Mouse (Mus musculus) ES-E14 (cell line): ENCODE data around the gene Ccdc30. TPM values are rescaled to one million over a fixed set of nuclear protein-coding genes. Genes with fewer than 3 reads are reported as not detected.

Source experiments
- DNase-seq: peaks from one replicate; pipeline ENCODE4 v3.0.0-alpha.2; 2013; ENCODE audit warnings: low read depth, low spot score
- H3K27ac ChIP-seq: 2 replicates; pipeline ENCODE4 v1.5.1; 2012; ENCODE audit warnings: low read depth, mild to moderate bottlenecking, low read length, moderate library complexity, mixed read lengths; ENCODE audit not compliant: poor library complexity, insufficient read depth, severe bottlenecking
- H3K36me3 ChIP-seq: 2 replicates; pipeline ENCODE4 v1.6.1; 2012; ENCODE audit warnings: mild to moderate bottlenecking, low read length, moderate library complexity, mixed read lengths; ENCODE audit not compliant: control insufficient read depth, poor library complexity, insufficient read depth, severe bottlenecking
- H3K4me1 ChIP-seq, 2 experiments: fragments of 150-350 bp in 1 of 2; sonication (generic) in 1 of 2; 2 replicates each; pipeline ENCODE4 v1.6.1; 2012; ENCODE audit warnings: low read length in 2 of 2, mild to moderate bottlenecking in 1 of 2, mixed read lengths in 1 of 2; ENCODE audit not compliant: control insufficient read depth in 2 of 2, insufficient read depth in 2 of 2, poor library complexity in 1 of 2
- H3K4me3 ChIP-seq, 2 experiments: fragments of 150-350 bp in 1 of 2; sonication (generic) in 1 of 2; 2 replicates each; pipeline ENCODE4 v1.5.1; 2012; ENCODE audit warnings: low read length in 2 of 2, low read depth in 1 of 2, mild to moderate bottlenecking in 1 of 2, mixed read lengths in 1 of 2; ENCODE audit not compliant: insufficient read depth in 1 of 2, poor library complexity in 1 of 2, severe bottlenecking in 1 of 2
- H3K9ac ChIP-seq: 2 replicates; pipeline ENCODE4 v1.6.1; 2012; ENCODE audit warnings: low read depth, mild to moderate bottlenecking, low read length, mixed read lengths; ENCODE audit not compliant: poor library complexity, insufficient read depth, severe bottlenecking
- H3K9me3 ChIP-seq: fragments of 150-350 bp; sonication (generic); 2 replicates; pipeline ENCODE4 v1.6.1; 2012; ENCODE audit warnings: low read depth, mild to moderate bottlenecking, low read length; ENCODE audit not compliant: control insufficient read depth, insufficient read depth
- CHD2 ChIP-seq: IDR thresholded peaks from 2 replicates; pipeline ENCODE4 v1.6.1; 2014; ENCODE audit warnings: mild to moderate bottlenecking, low read depth, low read length, inconsistent platforms
- HCFC1 ChIP-seq: IDR thresholded peaks from 2 replicates; pipeline ENCODE4 v1.6.1; 2012; ENCODE audit warnings: low read length, inconsistent platforms, borderline replicate concordance; ENCODE audit not compliant: insufficient read depth
- MAFK ChIP-seq: IDR thresholded peaks from 2 replicates; pipeline ENCODE4 v1.6.1; 2014; ENCODE audit warnings: mild to moderate bottlenecking, low read depth, low read length, inconsistent platforms; ENCODE audit not compliant: insufficient read depth
- ZC3H11A ChIP-seq: IDR thresholded peaks from 2 replicates; pipeline ENCODE4 v1.6.1; 2012; ENCODE audit warnings: low read depth, mild to moderate bottlenecking, inconsistent platforms, low read length, borderline replicate concordance
- ZNF384 ChIP-seq: IDR thresholded peaks from 2 replicates; pipeline ENCODE4 v1.6.1; 2012; ENCODE audit warnings: low read depth, low read length, inconsistent platforms
- in situ Hi-C, 2 experiments: fragments of 600-800 bp; cut with MboI; formaldehyde crosslinking; loops; one replicate each; pipeline ENCODE4 v1.15.1; 2025; ENCODE audit warnings: low sequenced_read_pairs in 2 of 2, inconsistent platforms in 1 of 2; ENCODE audit not compliant: unreplicated experiment in 2 of 2
- total RNA-seq: library from RNA; depleted of rRNA; stranded (reverse); fragments of 300-350 nt; gene quantifications from 2 replicates; pipeline ENCODE4 v1.2.3, GENCODE M21; 2012

Ccdc30 gene
- total RNA-seq, 1 experiment, result 2.7 TPM

DNA sequence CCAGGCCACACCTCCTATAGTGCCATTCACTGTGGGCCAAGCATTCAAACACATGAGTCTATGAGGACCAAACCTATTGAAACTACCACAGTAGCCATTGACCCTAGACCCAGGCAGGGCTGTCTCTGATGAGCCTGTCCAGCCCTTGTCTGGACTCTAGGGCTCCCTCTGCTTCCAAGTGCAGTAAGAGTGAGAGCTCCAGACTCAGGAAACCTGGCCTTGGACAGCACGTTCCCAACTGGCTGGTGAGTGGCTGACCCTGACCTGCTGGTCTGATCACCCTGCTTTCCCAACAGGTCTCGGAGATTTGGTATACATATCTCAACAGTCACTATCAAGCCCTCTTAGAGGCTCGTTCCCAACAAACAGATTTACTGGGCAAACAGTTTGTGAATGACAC, 32.5 kb upstream of the Ccdc30 start:
- DNase-seq, result no peak
- H3K4me3 ChIP-seq, result no peak overlapping the region
- TF ChIP-seq MAFK (no peak), CHD2 (no peak), ZC3H11A (no peak), ZNF384 (no peak), HCFC1 (no peak)
- H3K4me1 ChIP-seq, result peaks cover 0 to 11% of the 10 kb centered on the region in 2 experiments; a peak in 1 of 4 replicates
- H3K9ac ChIP-seq, result no peak overlapping the region
- H3K36me3 ChIP-seq, result no peaks in the 10 kb centered on the region
- H3K27ac ChIP-seq, result no peak overlapping the region
- in situ Hi-C loops, result no loop called here
- H3K9me3 ChIP-seq, result no peaks in the 10 kb centered on the region

DNA sequence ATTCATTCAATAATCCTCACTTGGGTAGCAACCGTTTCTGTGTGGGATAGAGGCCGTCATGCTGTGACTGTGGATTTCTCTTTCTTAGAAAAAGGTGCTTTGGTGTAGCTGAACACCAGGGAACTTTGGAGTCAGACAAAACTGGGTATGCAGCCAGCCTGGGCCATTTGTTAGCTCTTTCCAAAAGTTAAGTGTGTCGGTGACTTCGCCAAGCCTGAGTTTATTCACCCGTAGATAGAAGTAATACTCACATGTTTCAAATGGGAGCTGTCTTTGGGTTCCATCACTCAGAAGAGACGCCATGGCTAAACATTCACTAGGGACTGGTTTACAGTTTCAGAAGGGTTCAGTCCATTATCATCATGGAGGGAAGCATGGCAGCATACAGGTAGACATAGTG, 31.9 kb upstream of the Ccdc30 start:
- no peak for DNase-seq
- in situ Hi-C loops, result no loop called here
- no peaks in the 10 kb centered on the region for H3K9me3 ChIP-seq
- no peaks in the 10 kb centered on the region for H3K36me3 ChIP-seq
- H3K4me1 ChIP-seq, result peaks cover under 1 to 13% of the 10 kb centered on the region in 2 experiments; a peak in 2 of 4 replicates
- TF ChIP-seq ZC3H11A (no peak), CHD2 (no peak), HCFC1 (no peak), MAFK (no peak), ZNF384 (no peak)
- H3K9ac ChIP-seq, result no peak overlapping the region
- H3K4me3 ChIP-seq, result no peak overlapping the region
- H3K27ac ChIP-seq, result no peak overlapping the region

DNA sequence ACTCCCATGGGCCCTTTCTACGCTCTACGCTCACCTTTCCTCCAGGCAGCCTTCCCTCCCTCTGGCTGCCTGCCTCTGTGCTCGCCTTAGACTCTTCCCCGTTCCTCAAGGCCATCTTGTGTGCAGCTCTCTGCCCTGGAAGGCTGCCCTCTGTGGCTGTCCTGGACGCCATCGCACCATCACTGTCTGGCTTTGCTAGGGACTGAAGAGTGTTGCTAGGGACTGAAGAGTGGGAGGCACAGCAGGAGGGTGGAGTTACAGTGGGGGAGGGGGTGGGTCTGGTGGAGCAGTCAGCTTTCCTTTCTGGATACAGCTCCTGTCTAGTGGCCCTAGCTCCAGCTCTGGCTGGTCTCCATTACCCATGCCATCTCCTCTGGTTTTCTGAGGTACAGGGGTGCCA, 27.2 kb upstream of the Ccdc30 start:
- peak overlapping the region; percentile 26; the same call in 1 of the 2 replicates for H3K27ac ChIP-seq
- H3K4me3 ChIP-seq, result peak overlapping the region; percentile 32 to 43; a peak in 3 of 4 replicates
- in situ Hi-C loops, result no loop called here
- peak; percentile 54 for DNase-seq
- H3K9me3 ChIP-seq, result no peaks in the 10 kb centered on the region
- peaks cover 3 to 16% of the 10 kb centered on the region in 2 experiments; a peak in 3 of 4 replicates for H3K4me1 ChIP-seq
- TF ChIP-seq HCFC1, result no peak
- TF ChIP-seq CHD2, result no peak
- no peak for TF ChIP-seq ZNF384
- TF ChIP-seq ZC3H11A, result no peak
- TF ChIP-seq MAFK, result no peak
- no peaks in the 10 kb centered on the region for H3K36me3 ChIP-seq
- H3K9ac ChIP-seq, result peak overlapping the region; percentile 48; the same call in 1 of the 2 replicates

DNA sequence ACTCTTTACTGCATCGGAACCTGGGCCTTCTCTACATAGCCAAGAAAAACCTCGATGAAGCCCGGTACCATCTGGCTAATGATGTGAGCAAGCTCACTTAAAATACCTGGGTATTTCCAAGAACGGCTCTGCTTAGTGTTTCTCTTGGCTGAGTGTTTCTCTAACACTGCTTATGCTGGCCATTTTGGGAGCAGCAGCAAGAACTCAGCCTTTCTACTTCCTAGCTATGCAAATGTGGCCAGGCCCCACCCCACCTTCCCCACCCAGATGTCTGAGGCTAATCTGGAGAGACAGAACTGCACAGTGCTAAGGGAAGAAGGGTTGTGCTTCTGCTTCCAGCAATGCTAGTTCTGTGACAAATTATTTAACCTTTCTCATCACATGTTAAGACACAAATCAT, 26.5 kb upstream of the Ccdc30 start:
- Histone ChIP-seq H3K36me3 (no peaks in the 10 kb centered on the region), H3K4me3 (no peak overlapping the region), H3K9me3 (no peaks in the 10 kb centered on the region), H3K9ac (no peak overlapping the region; the same call in 1 of the 2 replicates), H3K4me1 (peaks cover 3 to 16% of the 10 kb centered on the region in 2 experiments; a peak in 3 of 4 replicates), H3K27ac (no peak overlapping the region)
- DNase-seq, result peak; percentile 24
- in situ Hi-C loops, result no loop called here
- no peak for TF ChIP-seq ZC3H11A
- no peak for TF ChIP-seq HCFC1
- TF ChIP-seq CHD2, result no peak
- no peak for TF ChIP-seq MAFK
- no peak for TF ChIP-seq ZNF384

- in situ Hi-C loops, result no loop called here
- no peaks in the 10 kb centered on the region for H3K36me3 ChIP-seq
- H3K4me3 ChIP-seq, result no peak overlapping the region
- H3K4me1 ChIP-seq, result peaks cover 3 to 8% of the 10 kb centered on the region in 2 experiments; a peak in 3 of 4 replicates
- no peaks in the 10 kb centered on the region for H3K9me3 ChIP-seq
- no peak overlapping the region for H3K9ac ChIP-seq
- H3K27ac ChIP-seq, result no peak overlapping the region
- DNase-seq, result no peak
- TF ChIP-seq CHD2 (no peak), ZNF384 (no peak), MAFK (no peak), ZC3H11A (no peak), HCFC1 (no peak)
These were observed 22.6 kb upstream of the Ccdc30 start for GRCm38 (mm10) chr4:119437936-119438335.
